Mouse (Mus musculus): ENCODE data around the gene Rad51b. TPM values are rescaled to one million over a fixed set of nuclear protein-coding genes. Genes with fewer than 3 reads are reported as not detected.

Rad51b gene
- polyA plus RNA-seq, 1 experiment from 2014 or later = 9.0 TPM

DNA sequence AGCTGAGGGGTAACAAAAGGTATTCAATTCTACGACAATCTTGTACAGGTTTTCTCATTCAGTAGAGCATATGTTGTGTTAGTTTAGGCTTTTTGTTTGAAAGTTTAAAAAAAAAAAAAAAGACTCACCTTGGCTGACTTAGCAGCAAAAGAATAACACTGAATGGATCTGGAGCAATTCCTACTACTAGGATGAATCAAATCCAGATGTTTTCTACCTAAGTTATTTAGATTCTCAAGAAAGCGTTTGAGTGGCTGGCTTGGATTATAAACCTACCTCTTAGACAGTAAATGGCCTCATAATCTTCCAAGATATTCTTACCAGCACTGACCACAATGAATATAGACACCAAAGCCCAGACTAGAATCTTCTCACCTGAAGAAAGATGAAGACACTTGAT is 300.7 kb downstream of the Rad51b start:
- Histone ChIP-seq H3K4me2 (no peak overlapping the region), H3K9ac (no peak overlapping the region), H3K4me3 (no peak overlapping the region), H3K36me3 (no peaks in the 10 kb centered on the region), H3K9me3 (no peaks in the 10 kb centered on the region), H3K4me1 (peaks cover 41% of the 10 kb centered on the region), H3K27me3 (no peaks in the 10 kb centered on the region), H3K27ac (0 out of 2 replicates have a peak overlapping the region, but pooled peaks have one; percentile 43)
- 80% methylated on average over 2 of the region's 2 CpGs for WGBS
- no peak for ATAC-seq (ENCODE audit: borderline replicate concordance, extremely low read depth, low FRiP score, low TSS enrichment)

DNA sequence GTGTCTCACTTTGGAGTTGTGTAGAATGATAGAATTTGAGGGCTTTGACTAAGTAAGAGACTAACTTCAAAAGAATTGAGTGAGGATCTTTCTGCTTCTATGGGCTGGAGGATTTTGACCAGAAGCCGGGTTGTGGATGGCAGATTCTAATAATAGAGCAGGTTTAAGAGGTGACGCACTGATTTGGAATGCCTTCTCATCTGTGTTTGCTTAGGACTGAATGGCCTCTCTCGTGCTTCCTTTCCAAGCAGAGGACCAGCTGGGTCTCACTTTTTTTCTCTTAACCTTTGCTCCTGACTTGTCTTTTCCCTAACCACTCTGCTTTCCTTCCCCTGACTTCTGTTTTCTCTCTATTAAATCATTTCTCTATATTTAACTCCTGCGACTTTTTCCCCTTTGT is 301.4 kb downstream of the Rad51b start:
- 17% methylated on average over 4 of the region's 4 CpGs for WGBS
- no peaks in the 10 kb centered on the region for H3K36me3 ChIP-seq
- H3K27me3 ChIP-seq = no peaks in the 10 kb centered on the region
- no peak overlapping the region for H3K4me3 ChIP-seq
- H3K4me2 ChIP-seq = no peak overlapping the region
- peaks cover 41% of the 10 kb centered on the region for H3K4me1 ChIP-seq
- H3K9me3 ChIP-seq = no peaks in the 10 kb centered on the region
- peak overlapping the region; percentile 43; the same call in 1 of the 2 replicates for H3K27ac ChIP-seq
- no peak for ATAC-seq (ENCODE audit: borderline replicate concordance, extremely low read depth, low FRiP score, low TSS enrichment)
- no peak overlapping the region for H3K9ac ChIP-seq

GRCm38 (mm10) chr12:79598901-79599300 is 301.8 kb downstream of the Rad51b start:
- Histone ChIP-seq H3K4me1 (peaks cover 41% of the 10 kb centered on the region), H3K36me3 (no peaks in the 10 kb centered on the region), H3K27me3 (no peaks in the 10 kb centered on the region), H3K4me3 (no peak overlapping the region), H3K9ac (no peak overlapping the region), H3K9me3 (no peaks in the 10 kb centered on the region), H3K27ac (peak overlapping the region; percentile 43; the same call in 1 of the 2 replicates), H3K4me2 (no peak overlapping the region)
- no peak for ATAC-seq (ENCODE audit: borderline replicate concordance, extremely low read depth, low FRiP score, low TSS enrichment)
- 14% methylated on average over 2 of the region's 2 CpGs for WGBS

DNA sequence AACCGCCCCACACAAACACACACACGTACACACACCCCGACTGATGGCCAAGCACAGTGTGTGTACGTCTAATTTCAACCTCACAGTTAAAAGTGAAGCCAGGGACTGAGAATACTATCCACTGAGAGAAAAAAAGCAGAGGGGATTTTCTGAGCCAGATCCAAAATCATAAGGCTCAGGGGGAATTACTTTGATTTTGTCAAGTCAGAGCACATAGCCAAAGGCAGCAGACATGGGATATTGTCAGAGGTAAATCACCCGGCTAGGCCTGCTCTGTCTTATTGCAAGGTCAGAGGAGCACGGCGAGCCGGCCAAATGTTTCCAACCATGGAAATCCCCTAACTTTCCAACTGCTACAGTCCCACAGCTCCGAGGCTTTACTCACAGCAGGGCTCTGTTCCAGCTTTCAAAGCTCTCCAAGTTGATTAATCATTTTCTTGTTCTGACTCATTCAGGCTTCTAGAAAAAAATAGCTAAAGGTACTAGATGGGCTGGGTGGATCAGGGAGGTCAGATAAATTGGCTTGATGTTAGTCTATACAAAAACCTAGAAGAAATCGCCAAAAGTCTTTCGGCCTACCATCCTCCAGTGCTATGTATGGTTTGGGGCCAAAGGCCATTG is 303.2 kb downstream of the Rad51b start:
- 36% methylated on average over 11 of the region's 11 CpGs for WGBS
- H3K27me3 ChIP-seq = no peaks in the 10 kb centered on the region
- no peaks in the 10 kb centered on the region for H3K9me3 ChIP-seq
- no peak overlapping the region for H3K4me3 ChIP-seq
- no peaks in the 10 kb centered on the region for H3K36me3 ChIP-seq
- H3K27ac ChIP-seq = peak overlapping the region; percentile 58
- ATAC-seq (ENCODE audit: borderline replicate concordance, extremely low read depth, low FRiP score, low TSS enrichment) = peak; percentile 75; the same call in 1 of the 2 replicates
- H3K9ac ChIP-seq = no peak overlapping the region
- H3K4me1 ChIP-seq = peaks cover 41% of the 10 kb centered on the region
- no peak overlapping the region for H3K4me2 ChIP-seq

GRCm38 (mm10) chr12:79602641-79603040 is 305.6 kb downstream of the Rad51b start:
- Histone ChIP-seq H3K4me2 (no peak overlapping the region), H3K36me3 (no peaks in the 10 kb centered on the region), H3K4me3 (no peak overlapping the region), H3K4me1 (peaks cover 41% of the 10 kb centered on the region), H3K9me3 (no peaks in the 10 kb centered on the region), H3K9ac (no peak overlapping the region), H3K27ac (peak overlapping the region; percentile 36), H3K27me3 (no peaks in the 10 kb centered on the region)
- no peak for ATAC-seq (ENCODE audit: borderline replicate concordance, extremely low read depth, low FRiP score, low TSS enrichment)
- 54% methylated on average over 3 of the region's 3 CpGs for WGBS

- no peak overlapping the region for H3K4me2 ChIP-seq
- H3K4me1 ChIP-seq = peaks cover 27% of the 10 kb centered on the region
- H3K36me3 ChIP-seq = no peaks in the 10 kb centered on the region
- no peaks in the 10 kb centered on the region for H3K9me3 ChIP-seq
- ATAC-seq (ENCODE audit: borderline replicate concordance, extremely low read depth, low FRiP score, low TSS enrichment) = no peak
- H3K27ac ChIP-seq = no peak overlapping the region
- H3K9ac ChIP-seq = no peak overlapping the region
- 89% methylated on average over 2 of the region's 2 CpGs for WGBS
- no peak overlapping the region for H3K4me3 ChIP-seq
- no peaks in the 10 kb centered on the region for H3K27me3 ChIP-seq
These were observed 307.8 kb downstream of the Rad51b start for GRCm38 (mm10) chr12:79604850-79605249.

DNA sequence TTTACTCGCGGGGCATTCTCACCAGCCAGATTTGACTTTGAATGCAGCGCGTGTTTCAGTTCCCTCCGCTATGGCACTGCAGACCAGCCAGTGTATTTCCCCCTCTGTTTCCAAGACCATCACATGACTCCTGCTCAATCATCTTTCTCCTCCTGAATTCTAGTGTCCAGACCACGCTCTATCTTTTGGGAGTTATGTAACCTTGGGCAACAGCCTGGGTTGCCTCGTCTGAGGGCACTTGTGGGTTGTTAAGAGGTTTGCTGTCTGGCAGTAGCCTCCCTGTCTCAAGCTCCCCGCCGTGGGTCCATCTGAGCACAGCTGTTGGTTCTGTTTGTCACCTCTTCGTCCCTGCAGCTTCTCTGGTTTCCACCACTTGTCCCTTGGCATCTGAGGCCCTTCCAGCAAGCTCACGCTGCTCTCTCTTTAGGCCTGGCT is 309.1 kb downstream of the Rad51b start:
- Histone ChIP-seq H3K27me3 (no peaks in the 10 kb centered on the region), H3K4me1 (peaks cover 27% of the 10 kb centered on the region), H3K4me2 (no peak overlapping the region), H3K36me3 (no peaks in the 10 kb centered on the region), H3K27ac (peak overlapping the region; percentile 31), H3K4me3 (no peak overlapping the region), H3K9me3 (no peaks in the 10 kb centered on the region), H3K9ac (no peak overlapping the region)
- no peak for ATAC-seq (ENCODE audit: borderline replicate concordance, extremely low read depth, low FRiP score, low TSS enrichment)
- 65% methylated on average over 11 of the region's 11 CpGs for whole genome bisulfite sequencing

DNA sequence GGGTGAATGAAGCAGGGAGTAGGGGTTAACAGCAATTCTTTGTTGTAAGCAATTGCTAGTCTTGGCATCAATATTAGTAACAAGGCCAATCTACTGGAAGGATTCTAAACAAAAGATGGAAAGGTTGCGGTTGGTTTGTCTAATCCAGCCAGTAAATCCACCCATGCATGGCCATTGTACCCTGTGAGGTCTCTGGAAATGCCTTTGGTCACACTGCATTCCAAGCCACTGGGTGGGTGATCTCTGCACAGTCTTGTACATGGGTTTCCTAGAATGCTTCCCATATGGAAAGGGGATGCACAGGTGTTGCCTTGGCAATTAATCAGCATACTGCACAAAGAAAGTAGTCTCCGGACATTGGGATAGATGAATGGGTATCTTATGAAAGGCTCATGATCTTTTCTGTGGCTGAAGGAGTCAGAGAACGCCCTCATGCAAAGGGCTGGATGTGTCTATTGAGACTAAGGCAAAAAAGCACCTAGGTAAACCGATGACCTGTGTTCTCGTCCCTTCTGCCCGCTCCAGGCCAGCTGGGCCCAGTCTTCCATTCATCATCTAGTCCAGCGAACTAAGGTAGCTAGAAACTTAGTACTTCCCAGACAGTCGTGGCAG is 312.4 kb downstream of the Rad51b start:
- 88% methylated on average over 8 of the region's 8 CpGs for WGBS
- no peak for ATAC-seq (ENCODE audit: borderline replicate concordance, extremely low read depth, low FRiP score, low TSS enrichment)
- no peak overlapping the region for H3K4me2 ChIP-seq
- H3K4me3 ChIP-seq = no peak overlapping the region
- no peaks in the 10 kb centered on the region for H3K9me3 ChIP-seq
- H3K27ac ChIP-seq = no peak overlapping the region
- H3K27me3 ChIP-seq = no peaks in the 10 kb centered on the region
- H3K4me1 ChIP-seq = peaks cover 44% of the 10 kb centered on the region
- H3K9ac ChIP-seq = no peak overlapping the region
- H3K36me3 ChIP-seq = no peaks in the 10 kb centered on the region

DNA sequence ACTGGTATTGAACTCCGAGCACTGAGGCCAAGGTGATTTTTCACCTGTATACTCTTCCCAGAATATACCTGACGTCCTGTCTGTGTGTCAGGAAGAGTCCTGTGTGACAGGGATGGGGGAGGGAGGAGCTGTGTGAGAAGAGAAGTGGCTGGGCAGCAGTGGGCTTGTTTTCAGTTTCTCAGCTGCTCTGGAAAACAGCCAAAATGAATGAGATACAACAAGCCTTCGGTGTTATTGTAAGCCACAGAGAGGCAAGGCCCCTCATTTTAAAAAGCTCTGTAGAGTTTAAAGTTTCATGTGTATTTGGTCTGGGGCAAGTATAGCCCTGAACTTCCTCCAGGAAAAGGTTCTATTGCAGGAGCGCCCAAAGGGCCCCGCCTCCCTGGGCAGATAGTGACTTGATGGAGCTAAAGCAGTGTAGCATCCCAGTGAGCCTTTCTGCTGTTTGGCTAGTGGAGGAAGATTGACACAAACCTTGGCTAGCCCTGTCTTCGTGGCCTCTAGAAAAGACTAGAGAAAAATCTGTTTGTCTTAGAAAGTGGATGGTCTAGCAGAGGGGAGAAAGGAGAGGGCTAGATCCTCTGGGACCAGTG is 313.5 kb downstream of the Rad51b start:
- no peak overlapping the region for H3K9ac ChIP-seq
- H3K27me3 ChIP-seq = no peaks in the 10 kb centered on the region
- peak overlapping the region; percentile 84 for H3K27ac ChIP-seq
- 35% methylated on average over 6 of the region's 6 CpGs for WGBS
- no peak overlapping the region for H3K4me2 ChIP-seq
- no peaks in the 10 kb centered on the region for H3K36me3 ChIP-seq
- 0 out of 2 replicates have a peak, but pooled peaks have one; percentile 4 for ATAC-seq (ENCODE audit: borderline replicate concordance, extremely low read depth, low FRiP score, low TSS enrichment)
- no peaks in the 10 kb centered on the region for H3K9me3 ChIP-seq
- peaks cover 51% of the 10 kb centered on the region for H3K4me1 ChIP-seq
- no peak overlapping the region for H3K4me3 ChIP-seq

DNA sequence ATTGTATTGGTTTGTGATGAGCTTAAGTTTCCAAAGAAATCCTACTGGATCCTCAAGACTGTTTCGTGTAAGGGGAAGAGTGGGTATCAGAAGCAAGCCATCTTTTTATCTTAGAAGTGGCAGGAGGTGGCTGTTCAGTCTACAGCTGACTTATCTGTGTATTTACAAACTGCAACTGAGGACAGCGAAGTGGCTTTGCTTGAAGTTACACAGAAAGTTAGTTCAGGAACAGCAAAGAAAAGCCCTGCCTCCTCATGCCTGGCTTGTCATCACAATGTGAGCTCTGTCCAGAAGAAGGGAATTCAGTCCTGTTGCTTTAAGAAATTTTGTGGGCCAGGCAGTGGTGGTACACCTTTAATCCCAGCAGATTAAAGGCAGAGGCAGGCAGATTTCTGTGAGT is 314.6 kb downstream of the Rad51b start:
- H3K4me1 ChIP-seq = peaks cover 55% of the 10 kb centered on the region
- no peaks in the 10 kb centered on the region for H3K27me3 ChIP-seq
- WGBS = 66% methylated on average over 2 of the region's 2 CpGs
- no peak overlapping the region for H3K4me2 ChIP-seq
- no peak for ATAC-seq (ENCODE audit: borderline replicate concordance, extremely low read depth, low FRiP score, low TSS enrichment)
- no peaks in the 10 kb centered on the region for H3K9me3 ChIP-seq
- peak overlapping the region; percentile 84 for H3K27ac ChIP-seq
- no peak overlapping the region for H3K4me3 ChIP-seq
- H3K36me3 ChIP-seq = no peaks in the 10 kb centered on the region
- H3K9ac ChIP-seq = no peak overlapping the region

GRCm38 (mm10) chr12:79612334-79613060 is 315.4 kb downstream of the Rad51b start:
- Histone ChIP-seq H3K4me1 (peaks cover 56% of the 10 kb centered on the region), H3K4me2 (no peak overlapping the region), H3K9ac (no peak overlapping the region), H3K36me3 (no peaks in the 10 kb centered on the region), H3K9me3 (no peaks in the 10 kb centered on the region), H3K4me3 (no peak overlapping the region), H3K27me3 (no peaks in the 10 kb centered on the region), H3K27ac (peak overlapping the region; percentile 84)
- 39% methylated on average over 14 of the region's 14 CpGs for WGBS
- ATAC-seq (ENCODE audit: borderline replicate concordance, extremely low read depth, low FRiP score, low TSS enrichment) = peak; percentile 88
